Mouse (Mus musculus): ENCODE measurements around the gene Ttc39b.
A peak's percentile ranks its signal among the peaks of the same experiment; 100 is the strongest.

The Ttc39b gene

GRCm38 (mm10) chr4:83317826-83318348 lies 6.2 kb downstream of the Ttc39b start:
- DNase-seq (ENCODE audit: low read depth, low spot score), result no peak

GRCm38 (mm10) chr4:83316718-83317117 lies 7.3 kb downstream of the Ttc39b start:
- DNase-seq (ENCODE audit: low read depth, low spot score), result no peak

- DNase-seq (ENCODE audit: low read depth, low spot score), result peak; percentile 39
Observed at GRCm38 (mm10) chr4:83315930-83316329, 8.1 kb downstream of the Ttc39b start.

- DNase-seq (ENCODE audit: low read depth, low spot score), result peak; percentile 78
Observed at GRCm38 (mm10) chr4:83314922-83315881, 8.9 kb downstream of the Ttc39b start.

GRCm38 (mm10) chr4:83314261-83314793 lies 9.7 kb downstream of the Ttc39b start:
- peak; percentile 77 for DNase-seq (ENCODE audit: low read depth, low spot score)

GRCm38 (mm10) chr4:83312336-83312735 lies 11.7 kb downstream of the Ttc39b start:
- DNase-seq (ENCODE audit: low read depth, low spot score), result no peak

- no peak for DNase-seq (ENCODE audit: low read depth, low spot score)
Observed at GRCm38 (mm10) chr4:83311481-83311880, 12.6 kb downstream of the Ttc39b start.

- DNase-seq (ENCODE audit: low read depth, low spot score), result no peak
Observed at GRCm38 (mm10) chr4:83310990-83311389, 13.1 kb downstream of the Ttc39b start.

- DNase-seq (ENCODE audit: low read depth, low spot score), result no peak
Observed at GRCm38 (mm10) chr4:83308914-83309313, 15.1 kb downstream of the Ttc39b start.

GRCm38 (mm10) chr4:83307686-83308469 lies 16.2 kb downstream of the Ttc39b start:
- no peak for DNase-seq (ENCODE audit: low read depth, low spot score)

- no peak for DNase-seq (ENCODE audit: low read depth, low spot score)
Observed at GRCm38 (mm10) chr4:83306879-83307278, 17.2 kb downstream of the Ttc39b start.

GRCm38 (mm10) chr4:83305099-83305498 lies 19.0 kb downstream of the Ttc39b start:
- no peak for DNase-seq (ENCODE audit: low read depth, low spot score)

GRCm38 (mm10) chr4:83302887-83303827 lies 20.9 kb downstream of the Ttc39b start:
- DNase-seq (ENCODE audit: low read depth, low spot score), result peak; percentile 85

- no peak for DNase-seq (ENCODE audit: low read depth, low spot score)
Observed at GRCm38 (mm10) chr4:83302123-83302737, 21.8 kb downstream of the Ttc39b start.

GRCm38 (mm10) chr4:83301713-83302112 lies 22.3 kb downstream of the Ttc39b start:
- DNase-seq (ENCODE audit: low read depth, low spot score), result no peak

GRCm38 (mm10) chr4:83284768-83285350 lies 39.2 kb downstream of the Ttc39b start:
- DNase-seq (ENCODE audit: low read depth, low spot score), result no peak

GRCm38 (mm10) chr4:83283973-83284767 lies 39.9 kb downstream of the Ttc39b start:
- DNase-seq (ENCODE audit: low read depth, low spot score), result no peak

- no peak for DNase-seq (ENCODE audit: low read depth, low spot score)
Observed at GRCm38 (mm10) chr4:83282424-83282823, 41.6 kb downstream of the Ttc39b start.

- DNase-seq (ENCODE audit: low read depth, low spot score), result no peak
Observed at GRCm38 (mm10) chr4:83279236-83279635, 44.8 kb downstream of the Ttc39b start.
